Mouse (Mus musculus): ENCODE data around the gene Ankrd65.
A peak's percentile ranks its signal among the peaks of the same experiment; 100 is the strongest.
"Not testable (repeated sequence)": the region's sequence is repeated elsewhere in the genome, so short reads cannot be mapped to it uniquely, and the experiment has no call there.

Gene Ankrd65

GRCm38 (mm10) chr4:155790021-155790489 is at the start of gene Ankrd65:
Ankrd65 (plus strand) TSS chr4:155790439.
- no peak for DNase-seq (ENCODE audit: low read depth)

DNA sequence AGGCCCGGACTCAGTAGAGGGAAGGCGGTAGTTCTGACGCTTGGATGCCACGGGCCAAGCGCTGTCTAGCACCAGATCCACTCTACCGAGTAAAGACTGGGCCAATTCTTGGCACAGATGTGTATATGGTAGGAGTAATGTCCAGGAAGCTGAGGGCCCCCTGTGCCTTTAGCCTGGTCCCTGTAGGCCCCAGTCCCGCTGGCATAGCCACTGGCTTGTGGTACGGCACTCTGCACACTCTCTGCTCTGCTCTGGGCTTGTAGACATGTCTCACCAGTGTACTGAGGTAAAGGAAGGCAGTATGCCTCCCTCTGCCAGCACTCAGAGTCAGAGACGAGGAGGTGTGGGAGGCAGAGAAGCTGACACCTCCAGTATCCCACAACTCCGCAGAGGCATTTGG is 49.6 kb upstream of the Ankrd65 start:
- DNase-seq (ENCODE audit: low read depth) = not testable (repeated sequence)

DNA sequence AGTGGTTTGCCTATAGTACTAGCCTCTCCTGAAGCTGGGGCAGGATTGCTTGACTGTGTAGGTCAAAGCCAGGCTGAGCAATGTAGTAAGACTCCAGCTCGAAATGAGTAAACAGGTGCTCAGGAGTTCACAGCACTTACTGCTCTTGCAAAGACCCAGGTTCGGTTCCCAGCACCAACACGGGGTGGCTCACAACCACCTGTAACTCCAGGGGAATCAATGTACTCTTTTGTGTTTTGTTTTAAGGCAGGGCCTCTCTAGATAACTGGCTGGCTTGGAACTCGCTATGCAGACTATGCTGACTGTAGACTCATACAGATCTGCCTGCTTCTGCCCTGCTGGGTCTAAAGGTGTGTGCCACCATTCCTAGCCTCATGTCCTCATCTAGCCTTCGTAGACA is 47.6 kb upstream of the Ankrd65 start:
- DNase-seq (ENCODE audit: low read depth) = no peak

DNA sequence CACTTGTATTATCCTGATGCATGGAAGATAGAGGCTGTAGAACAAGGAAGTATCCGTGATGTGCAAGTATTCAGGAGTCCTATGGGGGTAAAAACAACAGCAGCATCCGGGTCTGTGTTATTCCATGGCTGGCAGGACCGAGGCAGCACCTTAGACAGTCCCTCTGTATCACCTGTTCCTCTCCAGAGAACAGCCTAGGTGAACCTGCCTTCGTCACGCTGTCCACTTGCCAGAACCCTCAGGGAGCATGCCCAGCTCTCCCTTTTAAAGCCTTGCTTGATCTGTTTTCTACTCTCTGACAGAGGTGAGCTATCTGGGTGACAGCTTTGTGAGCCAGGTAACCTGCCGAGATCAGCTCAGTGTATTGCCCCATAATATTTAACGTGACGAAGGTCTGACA is 45.8 kb upstream of the Ankrd65 start:
- no peak for DNase-seq (ENCODE audit: low read depth)

DNA sequence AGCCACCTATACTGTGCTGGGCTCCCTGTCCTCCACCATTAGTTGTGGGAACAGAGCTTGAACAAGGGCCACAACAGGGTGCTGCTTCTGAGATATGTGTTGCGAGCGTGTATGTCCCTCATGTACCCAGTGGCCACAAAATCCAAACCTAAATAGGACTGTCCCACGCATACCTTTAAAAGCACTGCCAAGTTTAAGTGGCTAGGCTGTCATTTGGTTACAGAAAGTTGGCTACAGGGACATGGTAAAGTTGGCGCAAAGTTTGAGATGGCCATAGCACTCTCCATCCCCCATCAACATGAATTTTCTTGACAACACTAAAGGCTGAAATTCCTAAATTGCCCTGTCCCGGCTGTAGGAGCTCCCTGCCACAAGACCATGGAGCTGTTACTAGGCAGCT is 45.1 kb upstream of the Ankrd65 start:
- no peak for DNase-seq (ENCODE audit: low read depth)

GRCm38 (mm10) chr4:155746036-155746548 is 44.1 kb upstream of the Ankrd65 start:
- no peak for DNase-seq (ENCODE audit: low read depth)

DNA sequence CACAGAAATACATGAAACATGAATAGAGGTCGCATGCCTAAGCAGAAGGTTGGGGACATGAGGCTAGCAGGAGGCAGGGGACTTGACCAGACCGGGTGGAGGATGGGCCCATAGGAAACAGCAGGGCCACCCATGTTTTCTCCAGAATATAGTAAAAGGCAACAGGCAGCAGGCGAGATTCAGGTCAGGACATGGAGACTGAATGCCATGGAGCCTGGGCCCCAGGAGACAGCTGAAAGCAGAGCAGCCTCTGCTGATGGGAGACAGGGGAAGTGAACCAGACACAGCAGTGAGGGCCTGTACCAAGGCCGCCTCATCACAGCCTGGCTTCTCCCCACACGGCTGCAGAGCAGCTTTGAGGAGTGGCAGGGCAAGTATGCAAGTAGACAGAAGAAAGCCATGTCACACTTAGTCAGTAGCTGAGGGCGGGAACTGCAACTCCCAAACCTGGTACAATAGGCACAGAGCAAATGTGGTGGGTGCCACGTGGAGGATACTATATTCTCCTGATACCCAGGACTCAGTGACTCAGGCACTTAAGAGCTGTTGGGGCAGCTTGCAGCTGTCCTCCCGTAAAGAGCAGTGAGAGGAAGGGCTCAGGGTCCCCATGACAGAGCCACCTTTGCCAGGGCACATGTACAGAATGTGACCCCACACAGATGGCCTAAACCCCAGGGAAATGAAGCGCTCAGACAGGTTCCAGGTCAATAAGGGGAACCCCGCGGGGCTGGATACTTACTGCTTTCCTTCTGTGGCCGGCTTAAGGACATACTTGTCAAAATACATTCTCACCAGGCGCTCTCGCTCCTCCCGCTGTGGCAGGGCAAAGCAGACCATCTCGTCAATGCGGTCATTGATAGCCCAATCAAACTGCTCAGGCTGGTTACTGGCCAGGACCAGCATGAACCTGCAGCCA is 43.4 kb upstream of the Ankrd65 start:
- no peak for DNase-seq (ENCODE audit: low read depth)

DNA sequence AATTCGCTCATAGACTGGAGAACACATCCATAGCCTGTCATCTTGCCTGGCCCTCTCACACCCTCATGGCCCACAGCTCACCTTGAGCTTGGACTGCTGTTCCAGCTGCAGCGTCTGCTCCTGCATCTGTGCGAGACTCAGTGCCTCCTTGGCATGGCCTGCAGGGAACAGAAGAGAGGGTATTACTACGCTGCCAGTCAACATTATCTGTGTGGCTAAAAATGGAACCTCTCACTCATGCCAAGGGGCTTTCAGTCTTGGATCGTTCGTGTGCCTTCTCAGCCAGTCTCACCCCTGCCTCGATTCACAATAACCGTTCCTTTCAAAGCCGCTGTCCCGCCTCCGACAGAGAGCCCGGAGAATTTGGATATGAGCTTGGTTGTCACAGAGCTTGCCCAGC is 33.2 kb upstream of the Ankrd65 start:
- no peak for DNase-seq (ENCODE audit: low read depth)

DNA sequence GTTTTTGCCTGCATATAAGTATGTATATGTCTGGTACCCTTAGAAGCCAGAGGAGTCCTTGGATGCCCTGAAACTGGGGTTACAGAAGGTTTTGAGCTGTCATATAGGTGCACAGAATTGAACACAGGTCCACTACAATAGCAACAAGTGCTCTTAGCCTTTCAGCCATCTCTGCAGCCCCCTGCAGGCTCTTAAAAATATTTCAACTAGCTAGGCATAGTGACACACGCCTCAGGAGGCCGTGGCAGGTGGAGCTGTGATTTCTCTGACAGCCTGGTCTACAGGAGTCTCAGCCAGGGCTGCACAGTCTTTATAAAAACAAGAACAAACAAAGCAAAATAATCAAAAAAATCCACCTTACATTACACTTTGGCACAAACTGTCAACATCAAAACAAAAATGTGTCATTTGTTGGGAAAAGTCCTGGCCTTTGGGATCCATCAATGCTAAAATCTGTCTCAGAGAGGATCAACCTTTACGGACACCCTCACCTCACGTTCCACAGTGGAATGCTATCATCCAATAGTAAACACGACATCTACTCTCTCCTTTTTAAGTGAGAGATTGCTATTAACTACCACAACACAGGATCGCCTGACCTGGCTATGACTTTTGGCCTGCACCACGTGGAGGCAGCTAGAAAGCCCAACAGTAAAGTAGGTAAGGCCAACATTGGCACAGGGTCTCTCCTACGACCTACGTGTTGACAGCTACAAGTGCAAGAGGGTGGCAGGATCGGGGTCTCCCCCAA is 30.2 kb upstream of the Ankrd65 start:
- peak; percentile 75 for DNase-seq (ENCODE audit: low read depth)

DNA sequence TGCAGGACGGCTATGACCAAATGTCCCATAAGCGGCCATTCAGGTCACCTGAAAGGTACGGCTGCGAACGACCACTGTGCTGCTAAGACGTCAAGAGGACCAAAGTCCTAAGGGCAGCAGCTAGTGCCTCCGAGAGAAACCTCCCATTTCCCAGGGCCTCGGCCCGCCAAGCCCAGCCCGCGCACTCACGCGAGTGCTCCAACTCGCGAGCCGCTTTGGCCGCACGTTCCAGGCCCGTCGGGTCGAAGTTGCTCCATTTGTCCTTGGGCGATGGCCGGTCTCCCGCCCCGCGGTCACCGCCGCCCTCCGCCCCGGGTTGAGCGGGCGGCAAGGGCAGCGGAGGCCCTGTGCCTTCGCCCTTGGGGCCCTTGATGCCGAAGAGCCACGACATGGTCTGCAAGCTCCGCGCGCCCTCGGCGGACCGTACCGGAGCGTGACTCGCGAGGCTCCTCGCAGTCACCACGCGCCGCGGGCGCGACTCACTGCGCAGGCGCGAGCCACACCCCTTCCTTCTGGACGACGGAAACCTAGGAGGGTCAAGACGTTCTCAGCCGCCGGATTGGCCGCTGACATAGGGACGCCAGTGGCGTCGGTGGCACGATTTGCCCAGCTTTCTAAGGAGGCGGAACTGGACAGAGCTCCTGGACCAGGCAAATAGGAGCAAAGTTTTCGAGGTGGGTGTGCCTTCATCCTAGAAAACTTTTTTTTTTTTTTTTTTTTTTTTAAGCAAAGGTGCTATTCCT is 29.5 kb upstream of the Ankrd65 start, which contains the start of gene Atad3a:
Gene Atad3a (minus strand): TSS at position 481 of the 743 bp plus-strand sequence.
- peak; percentile 96 for DNase-seq (ENCODE audit: low read depth)

DNA sequence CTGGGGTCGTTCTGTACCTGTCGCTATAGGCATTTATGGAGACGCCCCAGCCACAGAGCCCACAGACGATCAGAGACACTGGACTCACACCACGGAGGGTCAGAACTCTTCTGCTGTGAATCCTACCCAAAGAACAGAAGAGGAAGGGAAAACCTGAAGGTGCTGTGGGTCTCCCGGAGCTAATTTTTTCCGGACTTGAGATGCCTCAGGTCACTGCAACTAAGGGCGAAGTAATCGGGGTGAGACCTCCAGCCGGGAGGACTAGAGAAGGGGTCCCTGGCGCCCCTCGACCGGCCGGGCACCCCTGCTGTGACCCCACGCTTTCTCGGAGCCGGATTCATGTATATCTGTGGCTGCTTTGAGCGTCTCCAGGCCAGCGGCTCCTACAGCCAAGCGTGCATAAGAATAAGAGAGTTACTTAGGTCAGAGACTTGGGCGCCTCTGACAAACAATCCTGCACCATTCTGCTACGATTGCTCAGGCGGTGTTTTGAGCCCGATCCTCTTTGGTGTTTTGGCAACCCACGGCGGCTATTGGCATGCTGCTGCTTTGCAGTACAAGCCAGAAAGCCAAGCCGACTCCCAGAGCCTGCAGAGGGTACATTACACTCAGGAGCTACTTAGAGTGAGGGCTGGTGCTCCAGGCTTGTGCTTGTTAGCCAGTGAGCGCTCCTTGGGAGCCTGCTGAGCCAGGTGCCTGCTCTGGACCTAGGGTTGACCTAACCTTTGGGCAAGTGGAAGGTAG is 28.7 kb upstream of the Ankrd65 start:
- DNase-seq (ENCODE audit: low read depth) = no peak

GRCm38 (mm10) chr4:155762357-155762756 is 27.9 kb upstream of the Ankrd65 start:
- no peak for DNase-seq (ENCODE audit: low read depth)

DNA sequence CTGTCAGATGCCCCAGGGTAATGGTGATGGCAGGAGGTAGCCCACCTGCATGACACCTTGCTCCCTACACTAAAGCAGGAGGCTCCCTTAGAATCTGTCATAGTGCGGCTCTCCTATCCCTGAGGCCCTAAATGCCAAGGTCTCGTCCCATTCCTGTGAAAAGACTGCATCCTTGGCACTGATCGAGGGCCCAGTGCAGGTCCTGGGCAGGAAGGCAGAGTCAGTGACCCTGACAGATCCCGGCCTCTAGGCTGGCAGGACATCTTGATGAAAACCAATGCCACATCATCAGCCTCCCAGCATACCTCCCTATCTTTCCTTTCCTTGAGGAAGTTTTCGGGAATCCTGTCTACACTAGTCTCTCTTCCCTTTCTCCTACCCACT is 20.8 kb upstream of the Ankrd65 start:
- no peak for DNase-seq (ENCODE audit: low read depth)

DNA sequence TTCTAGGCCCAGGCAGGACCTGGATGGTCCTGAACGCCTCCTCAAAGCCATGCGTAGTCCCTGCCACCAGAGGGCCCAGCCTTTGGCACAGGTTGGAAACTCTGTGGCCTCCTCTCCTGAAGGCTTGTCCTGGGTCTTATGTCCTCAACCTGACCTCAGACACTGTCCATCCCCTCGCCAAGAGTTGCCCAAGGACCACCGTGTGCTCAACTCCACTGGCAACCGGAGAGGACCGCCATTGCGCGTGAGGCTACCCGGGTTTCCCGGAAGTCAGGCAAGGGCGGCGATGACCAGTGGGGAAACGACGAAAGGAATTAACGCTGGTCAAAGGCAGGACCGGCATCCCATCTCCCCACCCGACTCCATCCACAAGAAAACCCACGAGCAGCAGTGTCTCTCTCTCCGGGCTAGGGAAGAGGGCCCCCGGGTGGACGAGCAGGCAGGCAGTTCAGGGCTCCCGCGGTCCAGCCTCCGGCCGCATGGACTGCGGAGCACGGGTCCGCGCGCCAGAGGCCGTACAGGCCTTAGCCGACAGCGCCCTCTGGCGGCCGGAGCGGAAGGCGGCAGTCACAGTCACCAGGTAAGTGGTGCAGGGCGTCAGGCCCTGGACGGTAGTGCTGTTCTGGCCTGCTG is 20.2 kb upstream of the Ankrd65 start:
- DNase-seq (ENCODE audit: low read depth) = peak; percentile 85

- DNase-seq (ENCODE audit: low read depth) = no peak
Measured at GRCm38 (mm10) chr4:155770626-155771025, 19.6 kb upstream of the Ankrd65 start.

GRCm38 (mm10) chr4:155771706-155772105 is 18.5 kb upstream of the Ankrd65 start:
- no peak for DNase-seq (ENCODE audit: low read depth)

DNA sequence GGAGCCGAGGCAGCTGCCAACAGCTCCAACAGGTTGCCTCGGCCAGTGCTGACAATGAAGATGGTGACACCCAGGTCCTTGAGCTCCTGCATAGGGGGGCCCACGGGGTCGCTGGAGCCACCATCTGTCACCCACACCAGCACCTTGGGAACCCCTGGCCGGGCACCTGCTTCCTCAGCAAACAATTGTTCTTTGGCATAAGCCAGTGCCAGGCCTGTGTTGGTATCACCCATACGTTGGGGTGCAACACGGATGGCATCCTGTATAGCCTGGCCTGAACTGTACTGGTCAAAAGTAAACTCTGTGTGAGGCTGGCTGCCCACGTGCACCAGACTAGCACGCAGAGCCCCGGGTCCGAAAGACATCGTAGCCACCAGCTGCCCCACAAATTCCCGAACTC is 17.5 kb upstream of the Ankrd65 start:
- no peak for DNase-seq (ENCODE audit: low read depth)

GRCm38 (mm10) chr4:155773335-155774078 is 16.7 kb upstream of the Ankrd65 start:
- no peak for DNase-seq (ENCODE audit: low read depth)

- DNase-seq (ENCODE audit: low read depth) = peak; percentile 86
Measured at GRCm38 (mm10) chr4:155774280-155774754, 15.9 kb upstream of the Ankrd65 start, which contains the start of gene Vwa1. Vwa1 (minus strand) TSS chr4:155774698.
